Mouse (Mus musculus) limb, embryonic 15.5 days (tissue): ENCODE results near the gene Gm45716. TPM values are rescaled to one million over a fixed set of nuclear protein-coding genes. Genes with fewer than 3 reads are reported as not detected.

Source experiments
- ATAC-seq: fragments of 200-750 bp; cut with Nextera tagmentation; 2 replicates; pipeline ENCODE4 v1.8.0; 2017; ENCODE audit warnings: low read depth, moderate TSS enrichment; ENCODE audit not compliant: insufficient number of reproducible peaks, low FRiP score, low TSS enrichment
- H3K27ac ChIP-seq: fragments of 300-500 bp; sonication (generic); 2 replicates; pipeline ENCODE4 v1.5.1; 2015; ENCODE audit warnings: moderate library complexity, mild to moderate bottlenecking, inconsistent platforms
- H3K27me3 ChIP-seq: fragments of 300-500 bp; sonication (generic); 2 replicates; pipeline ENCODE4 v1.6.1; 2015; ENCODE audit warnings: inconsistent platforms
- H3K36me3 ChIP-seq: fragments of 300-500 bp; sonication (generic); 2 replicates; pipeline ENCODE4 v1.6.1; 2015; ENCODE audit warnings: inconsistent platforms
- H3K4me1 ChIP-seq: fragments of 300-500 bp; sonication (generic); 2 replicates; pipeline ENCODE4 v1.6.1; 2015; ENCODE audit warnings: inconsistent platforms
- H3K4me2 ChIP-seq: fragments of 300-500 bp; sonication (generic); 2 replicates; pipeline ENCODE4 v1.6.1; 2015; ENCODE audit warnings: mild to moderate bottlenecking, inconsistent platforms
- H3K4me3 ChIP-seq: fragments of 300-500 bp; sonication (generic); 2 replicates; pipeline ENCODE4 v1.5.1; 2015; ENCODE audit warnings: mild to moderate bottlenecking, inconsistent platforms
- H3K9ac ChIP-seq: fragments of 300-500 bp; sonication (generic); 2 replicates; pipeline ENCODE4 v1.6.1; 2015; ENCODE audit warnings: inconsistent platforms
- H3K9me3 ChIP-seq: fragments of 300-500 bp; sonication (generic); 2 replicates; pipeline ENCODE4 v1.6.1; 2016; ENCODE audit warnings: inconsistent platforms
- WGBS: fragments of 180-500 bp; shearing (Covaris S2); methylation state at CpG from one replicate; pipeline ENCODE4 v1.1.7; 2015; 5-methylcytosine and 5-hydroxymethylcytosine counted together
- polyA plus RNA-seq: library from polyadenylated mRNA; unstranded; fragments of >200 nt; fragmentation: Nextera tagmentation; extraction: Ambion mirVana; gene quantifications from 2 replicates; pipeline ENCODE4 v1.2.1, GENCODE M21; 2015

The Gm45716 gene
- polyA plus RNA-seq, 1 experiment from 2014 or later: 6.4 TPM

GRCm38 (mm10) chr11:90240652-90241330, 53.3 kb downstream of the Gm45716 start:
- H3K4me1 ChIP-seq: no peaks in the 10 kb centered on the region
- no peak overlapping the region for H3K4me3 ChIP-seq
- no peaks in the 10 kb centered on the region for H3K9me3 ChIP-seq
- no peaks in the 10 kb centered on the region for H3K27me3 ChIP-seq
- no peak overlapping the region for H3K27ac ChIP-seq
- ATAC-seq: no peak
- H3K4me2 ChIP-seq: no peak overlapping the region
- H3K9ac ChIP-seq: no peak overlapping the region
- no peaks in the 10 kb centered on the region for H3K36me3 ChIP-seq
- 24% methylated on average over 6 of the region's 6 CpGs for WGBS

- Histone ChIP-seq H3K9ac (no peak overlapping the region), H3K4me2 (no peak overlapping the region), H3K9me3 (no peaks in the 10 kb centered on the region), H3K4me3 (no peak overlapping the region), H3K36me3 (no peaks in the 10 kb centered on the region), H3K27ac (no peak overlapping the region), H3K4me1 (no peaks in the 10 kb centered on the region), H3K27me3 (no peaks in the 10 kb centered on the region)
- ATAC-seq: no peak
- 90% methylated on average over 2 of the region's 2 CpGs for WGBS
Measured at GRCm38 (mm10) chr11:90241874-90242273, 54.4 kb downstream of the Gm45716 start.

- WGBS: 94% methylated on average over 2 of the region's 2 CpGs
- Histone ChIP-seq H3K4me1 (no peaks in the 10 kb centered on the region), H3K9me3 (no peaks in the 10 kb centered on the region), H3K36me3 (no peaks in the 10 kb centered on the region), H3K4me3 (no peak overlapping the region), H3K9ac (no peak overlapping the region), H3K27ac (no peak overlapping the region), H3K27me3 (no peaks in the 10 kb centered on the region), H3K4me2 (no peak overlapping the region)
- ATAC-seq: no peak
Measured at GRCm38 (mm10) chr11:90243300-90243699, 55.8 kb downstream of the Gm45716 start.

- 84% methylated on average over 6 of the region's 6 CpGs for WGBS
- no peak for ATAC-seq
- H3K4me1 ChIP-seq: peaks cover 15% of the 10 kb centered on the region; the same call in 1 of the 2 replicates
Measured at GRCm38 (mm10) chr11:90245630-90246029, 58.1 kb downstream of the Gm45716 start.

GRCm38 (mm10) chr11:90246676-90247075, 59.2 kb downstream of the Gm45716 start:
- no peak overlapping the region for H3K4me2 ChIP-seq
- 66% methylated on average over 4 of the region's 4 CpGs for WGBS
- H3K4me1 ChIP-seq: peaks cover 17% of the 10 kb centered on the region; the same call in 1 of the 2 replicates
- H3K9me3 ChIP-seq: no peaks in the 10 kb centered on the region
- H3K27ac ChIP-seq: no peak overlapping the region
- H3K36me3 ChIP-seq: no peaks in the 10 kb centered on the region
- no peaks in the 10 kb centered on the region for H3K27me3 ChIP-seq
- H3K9ac ChIP-seq: no peak overlapping the region
- no peak overlapping the region for H3K4me3 ChIP-seq
- no peak for ATAC-seq

More at GRCm38 (mm10) chr11:90245630-90246029, 58.1 kb downstream of the Gm45716 start:
- Histone ChIP-seq H3K36me3 (no peaks in the 10 kb centered on the region), H3K4me3 (no peak overlapping the region), H3K9ac (no peak overlapping the region), H3K27me3 (no peaks in the 10 kb centered on the region), H3K4me2 (no peak overlapping the region), H3K27ac (no peak overlapping the region), H3K9me3 (no peaks in the 10 kb centered on the region)

- Histone ChIP-seq H3K4me3 (no peak overlapping the region), H3K27ac (no peak overlapping the region), H3K36me3 (no peaks in the 10 kb centered on the region), H3K4me1 (peaks cover 23% of the 10 kb centered on the region; the same call in 1 of the 2 replicates), H3K27me3 (no peaks in the 10 kb centered on the region), H3K4me2 (no peak overlapping the region), H3K9me3 (no peaks in the 10 kb centered on the region), H3K9ac (no peak overlapping the region)
- no peak for ATAC-seq
- 56% methylated on average over 4 of the region's 4 CpGs for WGBS
Measured at GRCm38 (mm10) chr11:90247793-90248192, 60.3 kb downstream of the Gm45716 start.

- Histone ChIP-seq H3K4me2 (peak within 1 kb of the TSS; percentile 76), H3K4me3 (peak within 1 kb of the TSS; percentile 88), H3K27me3 (no peaks in the 10 kb centered on the region), H3K27ac (peak within 1 kb of the TSS; percentile 87), H3K36me3 (no peaks in the 10 kb centered on the region), H3K9ac (peak within 1 kb of the TSS; percentile 87), H3K9me3 (no peaks in the 10 kb centered on the region), H3K4me1 (peaks cover 23% of the 10 kb centered on the region; the same call in 1 of the 2 replicates)
- ATAC-seq: peak; percentile 98
- WGBS: under 1% methylated on average over 40 of the region's 51 CpGs
Measured at GRCm38 (mm10) chr11:90249025-90249650, 61.7 kb downstream of the Gm45716 start, which contains the start of gene Mmd. TSS of gene Mmd (plus strand) at chr11:90249456.

- Histone ChIP-seq H3K4me3 (peak overlapping the region; percentile 88), H3K9me3 (no peaks in the 10 kb centered on the region), H3K4me2 (peak overlapping the region; percentile 76), H3K36me3 (no peaks in the 10 kb centered on the region), H3K9ac (peak overlapping the region; percentile 87), H3K4me1 (peaks cover 23% of the 10 kb centered on the region; the same call in 1 of the 2 replicates), H3K27me3 (no peaks in the 10 kb centered on the region), H3K27ac (peak overlapping the region; percentile 87)
- 0% methylated on average over 22 of the region's 22 CpGs for WGBS
- peak; percentile 15; the same call in 1 of the 2 replicates for ATAC-seq
Measured at GRCm38 (mm10) chr11:90249701-90250141, 62.2 kb downstream of the Gm45716 start.

GRCm38 (mm10) chr11:90250189-90250588, 62.7 kb downstream of the Gm45716 start:
- WGBS: 2% methylated on average over 9 of the region's 9 CpGs
- H3K4me2 ChIP-seq: peak overlapping the region; percentile 76
- no peak for ATAC-seq
- peaks cover 23% of the 10 kb centered on the region; the same call in 1 of the 2 replicates for H3K4me1 ChIP-seq
- H3K27ac ChIP-seq: no peak overlapping the region
- no peaks in the 10 kb centered on the region for H3K27me3 ChIP-seq
- no peaks in the 10 kb centered on the region for H3K9me3 ChIP-seq
- no peaks in the 10 kb centered on the region for H3K36me3 ChIP-seq
- H3K4me3 ChIP-seq: peak overlapping the region; percentile 88
- peak overlapping the region; percentile 87 for H3K9ac ChIP-seq

- no peak for ATAC-seq
- Histone ChIP-seq H3K36me3 (no peaks in the 10 kb centered on the region), H3K27me3 (no peaks in the 10 kb centered on the region), H3K4me2 (peak overlapping the region; percentile 76), H3K4me1 (peaks cover 28% of the 10 kb centered on the region; the same call in 1 of the 2 replicates), H3K27ac (no peak overlapping the region), H3K9me3 (no peaks in the 10 kb centered on the region), H3K4me3 (peak overlapping the region; percentile 88), H3K9ac (no peak overlapping the region; the same call in 1 of the 2 replicates)
- WGBS: 54% methylated on average over 7 of the region's 7 CpGs
Measured at GRCm38 (mm10) chr11:90250730-90251129, 63.2 kb downstream of the Gm45716 start.

GRCm38 (mm10) chr11:90251923-90252322, 64.4 kb downstream of the Gm45716 start:
- Histone ChIP-seq H3K9ac (no peak overlapping the region), H3K27me3 (no peaks in the 10 kb centered on the region), H3K9me3 (no peaks in the 10 kb centered on the region), H3K4me1 (peaks cover 29% of the 10 kb centered on the region; the same call in 1 of the 2 replicates), H3K4me3 (no peak overlapping the region), H3K4me2 (no peak overlapping the region), H3K27ac (no peak overlapping the region), H3K36me3 (0 out of 2 replicates have a peak, but pooled peaks cover 2% of the 10 kb centered on the region)
- no peak for ATAC-seq
- WGBS: 30% methylated on average over 2 of the region's 2 CpGs

GRCm38 (mm10) chr11:90252366-90252765, 64.9 kb downstream of the Gm45716 start:
- H3K4me3 ChIP-seq: no peak overlapping the region
- H3K9ac ChIP-seq: no peak overlapping the region
- H3K9me3 ChIP-seq: no peaks in the 10 kb centered on the region
- H3K27me3 ChIP-seq: no peaks in the 10 kb centered on the region
- H3K4me2 ChIP-seq: no peak overlapping the region
- no peak overlapping the region for H3K27ac ChIP-seq
- H3K4me1 ChIP-seq: peaks cover 29% of the 10 kb centered on the region; the same call in 1 of the 2 replicates
- WGBS: 69% methylated on average over 8 of the region's 8 CpGs
- H3K36me3 ChIP-seq: 0 out of 2 replicates have a peak, but pooled peaks cover 3% of the 10 kb centered on the region
- ATAC-seq: no peak
